11 mouse cellular contexts compared by ENCODE assay signal in genomic region chr4:45753211-45753809, GRCm38 (mm10). TPM values are rescaled to one million over a fixed set of nuclear protein-coding genes. Genes with fewer than 3 reads are reported as not detected.
DNase-seq lines count a peak whose midpoint lies in the region; ATAC-seq lines count a peak whose summit lies in the region.
"Had no signal": no experiment of that assay in that cellular context is flagged by ENCODE, and none has a peak within 500 bp of the region (broad histone marks: within the 10 kb centered on the region; RNA-seq: fewer than 3 reads in every experiment).

No protein-coding gene starts in this region.

- intact Hi-C loops in left cerebral cortex, postnatal 4 days (cut with DNase I), result no loop called here
- intact Hi-C loops in left cerebral cortex, postnatal 36 days (cut with DNase I), result no loop called here

- H3K9ac ChIP-seq in heart, embryonic 12.5 days, result no peak overlapping the region
- H3K9ac ChIP-seq in embryonic facial prominence, embryonic 15.5 days, result no peak overlapping the region
- H3K9ac ChIP-seq: liver, embryonic 13.5 days had no signal

- no peak overlapping the region for H3K27ac ChIP-seq in heart, embryonic 12.5 days (ENCODE audit: poor library complexity, severe bottlenecking)
- 0 out of 2 replicates have a peak overlapping the region, but pooled peaks have one; percentile 24 for H3K27ac ChIP-seq in embryonic facial prominence, embryonic 15.5 days (replicated peaks)
- H3K27ac ChIP-seq: liver, embryonic 13.5 days had no signal

- peaks cover 5% of the 10 kb centered on the region; the same call in 1 of the 2 replicates for H3K27me3 ChIP-seq in heart, embryonic 12.5 days (replicated peaks)
- peaks cover 4% of the 10 kb centered on the region; the same call in 1 of the 2 replicates for H3K27me3 ChIP-seq in embryonic facial prominence, embryonic 15.5 days

- H3K36me3 ChIP-seq in heart, embryonic 12.5 days, result no peaks in the 10 kb centered on the region
- H3K36me3 ChIP-seq in embryonic facial prominence, embryonic 15.5 days, result no peaks in the 10 kb centered on the region
- H3K36me3 ChIP-seq: liver, embryonic 13.5 days had no signal

- no peaks in the 10 kb centered on the region for H3K9me3 ChIP-seq in heart, embryonic 12.5 days (replicated peaks)
- H3K9me3 ChIP-seq in embryonic facial prominence, embryonic 15.5 days (replicated peaks), result no peaks in the 10 kb centered on the region
- H3K9me3 ChIP-seq: liver, embryonic 13.5 days had no signal

- peaks cover 16% of the 10 kb centered on the region for H3K4me1 ChIP-seq in heart, embryonic 12.5 days (replicated peaks)
- peaks cover 38% of the 10 kb centered on the region for H3K4me1 ChIP-seq in embryonic facial prominence, embryonic 15.5 days
- H3K4me1 ChIP-seq: liver, embryonic 13.5 days had no signal

- DNase-seq in heart, adult 18-20 months, result no peak
- peak; percentile 72 for DNase-seq in left cerebral cortex, postnatal 4 days
- DNase-seq in left cerebral cortex, adult 18-20 months (ENCODE audit: low spot score in 2 of 2), result no peak
- peak; percentile 48 to 56 for DNase-seq in lung, postnatal 4 days
- DNase-seq in left cerebral cortex, postnatal 36 days (ENCODE audit: low spot score in 2 of 2), result no peak
- no peak for DNase-seq in neural tube, embryonic 10.5 days (ENCODE audit: extremely low spot score, low spot score)
- DNase-seq: kidney, postnatal 36 days; liver, embryonic 13.5 days had no signal

- no peak overlapping the region for H3K4me3 ChIP-seq in heart, embryonic 12.5 days
- H3K4me3 ChIP-seq in embryonic facial prominence, embryonic 15.5 days (replicated peaks), result no peak overlapping the region
- H3K4me3 ChIP-seq: liver, embryonic 13.5 days had no signal

- 0 out of 2 replicates have a peak overlapping the region, but pooled peaks have one; percentile 26 for H3K4me2 ChIP-seq in heart, embryonic 12.5 days
- no peak overlapping the region for H3K4me2 ChIP-seq in embryonic facial prominence, embryonic 15.5 days (replicated peaks)
- H3K4me2 ChIP-seq: liver, embryonic 13.5 days had no signal

- WGBS in heart, embryonic 12.5 days, result 28% methylated on average over 6 of the region's 6 CpGs
- 30% methylated on average over 6 of the region's 6 CpGs for WGBS in embryonic facial prominence, embryonic 15.5 days

- ATAC-seq in heart, embryonic 12.5 days (ENCODE audit: insufficient number of reproducible peaks, low FRiP score), result 0 out of 2 replicates have a peak, but pooled peaks have one; percentile 36
- ATAC-seq in embryonic facial prominence, embryonic 15.5 days (ENCODE audit: insufficient number of reproducible peaks, low FRiP score, low TSS enrichment, low read depth), result no peak

RNA-seq across cellular contexts. Expression of gene Aldh1b1, which starts 45.5 kb away (rescaled TPM):
- 104 and 107 TPM in 2 replicates for polyA plus RNA-seq in heart, embryonic 12.5 days (2016; fragmentation: Nextera tagmentation; extraction: Ambion mirVana)
- total RNA-seq in heart, adult 18-20 months (2021), result 10 to 100 TPM; 12.6 to 14.6 TPM
- total RNA-seq in left cerebral cortex, postnatal 4 days (2021), result 10 to 100 TPM; 27.9 to 28.0 TPM
- total RNA-seq in left cerebral cortex, adult 18-20 months (2021), result 1 to 10 TPM; 4.6 to 4.7 TPM
- polyA plus RNA-seq in embryonic facial prominence, embryonic 15.5 days (2015; fragmentation: Nextera tagmentation; extraction: Ambion mirVana), result 4.0 and 4.1 TPM in 2 replicates
- total RNA-seq in left cerebral cortex, postnatal 36 days (2021), result 1 to 10 TPM; 4.6 to 7.1 TPM
- polyA plus RNA-seq: C2C12 had no signal

Comparison
In these comparisons a context has a peak if more than half of its experiments do, and no peak if none do; other contexts are left out.
1. DNase-seq: peak in left cerebral cortex, postnatal 4 days (single experiment) and lung, postnatal 4 days (2 of 2); none in heart, adult 18-20 months (0 of 2), left cerebral cortex, adult 18-20 months (0 of 2), left cerebral cortex, postnatal 36 days (0 of 2) and neural tube, embryonic 10.5 days (single experiment).